Mouse (Mus musculus) stomach, postnatal 0 days (tissue): ENCODE results near the gene Hacd3. TPM values are rescaled to one million over a fixed set of nuclear protein-coding genes. Genes with fewer than 3 reads are reported as not detected.

Experiments
- ATAC-seq: fragments of 200-750 bp; cut with Nextera tagmentation; 2 replicates; pipeline ENCODE4 v1.8.0; 2017; ENCODE audit not compliant: low FRiP score, low TSS enrichment
- DNase-seq: peaks from one replicate; pipeline ENCODE4 v3.0.0-alpha.2; 2016; ENCODE audit warnings: low spot score
- H3K27ac ChIP-seq: fragments of 300-500 bp; sonication (generic); replicated peaks from 2 replicates; pipeline ENCODE4 v1.5.1; 2014; ENCODE audit warnings: mild to moderate bottlenecking, control low read depth
- H3K27me3 ChIP-seq: fragments of 300-500 bp; sonication (generic); 2 replicates; pipeline ENCODE4 v1.6.1; 2014; ENCODE audit warnings: low read length; ENCODE audit not compliant: control insufficient read depth, insufficient read depth
- H3K36me3 ChIP-seq: fragments of 300-500 bp; sonication (generic); 2 replicates; pipeline ENCODE4 v1.6.1; 2014; ENCODE audit warnings: low read length, mixed read lengths; ENCODE audit not compliant: control insufficient read depth, insufficient read depth
- H3K4me1 ChIP-seq: fragments of 300-500 bp; sonication (generic); replicated peaks from 2 replicates; pipeline ENCODE4 v1.6.1; 2014; ENCODE audit warnings: antibody characterized with exemption; ENCODE audit not compliant: control insufficient read depth, insufficient read depth
- H3K4me2 ChIP-seq: fragments of 300-500 bp; sonication (generic); replicated peaks from 2 replicates; pipeline ENCODE4 v1.6.1; 2014; ENCODE audit warnings: low read depth, mild to moderate bottlenecking, control low read depth, moderate library complexity
- H3K4me3 ChIP-seq: fragments of 300-500 bp; sonication (generic); 2 replicates; pipeline ENCODE4 v1.5.1; 2014; ENCODE audit warnings: low read depth, low read length, control low read depth
- H3K9ac ChIP-seq: fragments of 300-500 bp; sonication (generic); 2 replicates; pipeline ENCODE4 v1.6.1; 2014; ENCODE audit warnings: mild to moderate bottlenecking, low read length, control low read depth, mixed read lengths
- H3K9me3 ChIP-seq: fragments of 300-500 bp; sonication (generic); 2 replicates; pipeline ENCODE4 v1.6.1; 2016; ENCODE audit warnings: low read length; ENCODE audit not compliant: control insufficient read depth
- CTCF ChIP-seq: IDR thresholded peaks from 2 replicates; pipeline ENCODE4 v1.5.1; 2016; ENCODE audit warnings: antibody characterized with exemption, low read depth, mild to moderate bottlenecking, moderate library complexity
- EP300 ChIP-seq: optimal IDR thresholded peaks from 2 replicates; pipeline ENCODE3; 2016; ENCODE audit warnings: antibody characterized with exemption
- WGBS: fragments of 180-500 bp; shearing (Covaris S2); extraction: QIAGEN DNeasy Blood & Tissue Kit; methylation state at CpG from one replicate; pipeline ENCODE4 v1.1.7; 2014; 5-methylcytosine and 5-hydroxymethylcytosine counted together
- polyA plus RNA-seq: library from polyadenylated mRNA; unstranded; fragments of >200 nt; fragmentation: Nextera tagmentation; extraction: Ambion mirVana; gene quantifications from 2 replicates; pipeline ENCODE4 v1.2.1, GENCODE M21; 2015

Gene Hacd3
- polyA plus RNA-seq, 1 experiment from 2014 or later: 110 TPM

GRCm38 (mm10) chr9:64980548-64980947 is 40.9 kb downstream of the Hacd3 start:
- no peaks in the 10 kb centered on the region for H3K4me1 ChIP-seq
- H3K4me2 ChIP-seq: no peak overlapping the region
- H3K36me3 ChIP-seq: peaks cover 34% of the 10 kb centered on the region
- WGBS: 69% methylated on average over 3 of the region's 3 CpGs
- H3K4me3 ChIP-seq: no peak overlapping the region
- no peak overlapping the region for H3K27ac ChIP-seq
- H3K9me3 ChIP-seq: no peaks in the 10 kb centered on the region
- TF ChIP-seq CTCF: no peak
- no peaks in the 10 kb centered on the region for H3K27me3 ChIP-seq
- DNase-seq (no peak), ATAC-seq (no peak)
- no peak overlapping the region for H3K9ac ChIP-seq

GRCm38 (mm10) chr9:64960978-64961320 is 60.5 kb downstream of the Hacd3 start:
- peak overlapping the region; percentile 69 for H3K4me2 ChIP-seq
- peaks cover 4% of the 10 kb centered on the region; the same call in 1 of the 2 replicates for H3K36me3 ChIP-seq
- no peaks in the 10 kb centered on the region for H3K4me1 ChIP-seq
- peak overlapping the region; percentile 95 for H3K27ac ChIP-seq
- WGBS: 0% methylated on average over 16 of the region's 17 CpGs
- TF ChIP-seq CTCF (no peak), EP300 (no peak)
- DNase-seq (no peak), ATAC-seq (peak; percentile 69)
- peak overlapping the region; percentile 94 for H3K9ac ChIP-seq
- no peaks in the 10 kb centered on the region for H3K9me3 ChIP-seq
- H3K4me3 ChIP-seq: peak overlapping the region; percentile 86
- no peaks in the 10 kb centered on the region for H3K27me3 ChIP-seq

DNA sequence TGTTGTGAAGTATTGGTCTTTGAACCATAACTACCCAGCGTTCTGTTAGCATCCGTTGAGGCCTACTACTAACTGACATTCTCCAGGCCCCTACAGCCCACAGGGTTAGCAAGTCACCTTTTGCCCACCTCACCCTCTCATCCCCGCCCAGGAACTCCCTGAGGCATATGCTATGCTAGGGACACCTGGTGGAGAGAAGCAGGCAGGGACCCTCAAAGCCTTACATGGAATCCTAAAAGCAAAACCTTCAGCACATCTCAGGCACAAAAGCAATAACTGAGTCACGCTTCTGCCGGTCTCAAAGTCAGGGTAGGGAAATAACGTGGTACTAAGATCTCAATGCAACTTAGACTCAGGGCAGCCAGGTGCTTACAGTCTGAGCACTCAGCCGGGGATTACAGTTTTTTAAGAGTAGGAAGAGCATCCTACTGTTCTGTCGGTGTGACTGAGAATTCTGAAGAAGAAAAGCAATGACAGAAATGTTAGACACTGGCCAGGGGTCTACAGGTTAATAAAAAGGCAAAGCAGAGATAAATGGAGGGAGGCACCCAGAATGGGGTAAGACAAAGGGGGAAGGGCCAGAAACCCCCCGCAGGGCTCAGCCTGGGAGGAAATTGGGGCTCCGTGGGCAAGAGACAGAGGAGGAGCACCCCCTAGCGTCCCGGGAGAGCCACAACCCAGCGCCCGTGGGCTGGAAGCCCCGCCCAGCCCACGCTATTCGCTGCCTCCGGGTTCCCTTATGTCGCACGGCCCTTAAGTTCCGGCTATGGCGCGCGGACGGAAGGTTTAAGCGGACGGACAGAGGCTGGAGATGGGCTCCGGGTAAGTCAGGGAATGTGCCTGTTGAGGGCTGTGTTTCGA is 61.1 kb downstream of the Hacd3 start, which contains the start of gene Ints14:
Gene Ints14, plus strand, starts transcription at position 789 of the 861 bp plus-strand sequence.
- Histone ChIP-seq H3K9me3 (no peaks in the 10 kb centered on the region), H3K4me3 (peak within 1 kb of the TSS; percentile 86), H3K9ac (peak within 1 kb of the TSS; percentile 94), H3K27ac (peak within 1 kb of the TSS; percentile 95), H3K4me1 (no peaks in the 10 kb centered on the region), H3K4me2 (peak within 1 kb of the TSS; percentile 69), H3K27me3 (no peaks in the 10 kb centered on the region), H3K36me3 (peaks cover 3% of the 10 kb centered on the region; the same call in 1 of the 2 replicates)
- WGBS: 4% methylated on average over 29 of the region's 29 CpGs
- TF ChIP-seq CTCF: peak; percentile 92
- TF ChIP-seq EP300: no peak
- DNase-seq (peak; percentile 95), ATAC-seq (peak; percentile 96)

DNA sequence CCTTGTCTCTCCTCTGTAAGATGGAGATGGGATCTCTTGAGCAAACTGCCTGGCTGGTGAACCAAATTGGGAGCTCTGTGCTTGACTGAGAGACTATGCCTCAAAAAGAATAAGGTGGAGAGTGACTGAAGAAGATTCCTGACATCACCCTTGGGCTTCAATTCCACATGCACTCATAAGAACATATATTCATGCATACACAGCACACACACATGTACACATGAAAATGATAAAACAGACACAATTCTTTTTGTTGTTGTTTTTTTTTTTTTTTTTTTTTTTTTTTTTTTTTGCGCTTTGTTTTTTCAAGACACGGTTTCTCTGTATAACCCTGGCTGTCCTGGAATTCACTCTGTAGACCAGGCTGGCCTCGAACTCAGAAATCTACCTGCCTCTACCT is 64.2 kb downstream of the Hacd3 start:
- H3K27ac ChIP-seq: no peak overlapping the region
- H3K9me3 ChIP-seq: no peaks in the 10 kb centered on the region
- 85% methylated on average over 3 of the region's 3 CpGs for WGBS
- no peaks in the 10 kb centered on the region for H3K27me3 ChIP-seq
- TF ChIP-seq EP300 (no peak), CTCF (no peak)
- H3K36me3 ChIP-seq: no peaks in the 10 kb centered on the region
- no peak overlapping the region for H3K4me2 ChIP-seq
- no peak for ATAC-seq
- H3K4me1 ChIP-seq: no peaks in the 10 kb centered on the region
- DNase-seq: no peak
- H3K9ac ChIP-seq: no peak overlapping the region
- no peak overlapping the region for H3K4me3 ChIP-seq

- DNase-seq (peak; percentile 79), ATAC-seq (no peak)
- 22% methylated on average over 12 of the region's 12 CpGs for WGBS
- Histone ChIP-seq H3K9me3 (no peaks in the 10 kb centered on the region), H3K4me3 (no peak overlapping the region), H3K27ac (no peak overlapping the region), H3K36me3 (no peaks in the 10 kb centered on the region), H3K4me1 (no peaks in the 10 kb centered on the region), H3K27me3 (no peaks in the 10 kb centered on the region), H3K4me2 (peak overlapping the region; percentile 37), H3K9ac (no peak overlapping the region)
- TF ChIP-seq EP300 (no peak), CTCF (no peak)
Measured at GRCm38 (mm10) chr9:64956337-64956736, 65.2 kb downstream of the Hacd3 start.

DNA sequence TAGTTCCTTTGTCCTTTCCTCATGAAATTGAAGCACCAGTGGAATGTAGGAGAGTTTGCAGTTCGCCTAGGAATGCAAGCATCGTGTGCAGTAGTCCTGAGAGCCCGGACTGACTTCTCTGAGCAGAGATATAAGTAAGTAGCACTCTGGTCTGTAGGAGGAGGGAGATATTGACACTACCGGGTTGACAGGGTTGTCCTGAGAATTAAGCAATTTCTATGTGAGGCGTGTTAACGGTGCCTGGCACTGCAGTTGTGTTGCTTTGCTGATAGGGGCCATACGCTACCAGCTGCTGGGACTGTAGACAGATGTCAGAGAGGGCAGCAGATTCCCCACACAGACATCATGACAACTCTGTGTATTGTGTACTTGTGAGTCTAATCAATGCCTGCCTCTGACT is 68.3 kb downstream of the Hacd3 start:
- WGBS: 52% methylated on average over 7 of the region's 7 CpGs
- TF ChIP-seq CTCF (no peak), EP300 (no peak)
- ATAC-seq: no peak
- H3K27ac ChIP-seq: no peak overlapping the region
- no peak for DNase-seq
- no peak overlapping the region for H3K4me3 ChIP-seq
- H3K4me2 ChIP-seq: no peak overlapping the region
- no peaks in the 10 kb centered on the region for H3K36me3 ChIP-seq
- no peaks in the 10 kb centered on the region for H3K9me3 ChIP-seq
- no peaks in the 10 kb centered on the region for H3K4me1 ChIP-seq
- 0 out of 2 replicates have a peak, but pooled peaks cover 2% of the 10 kb centered on the region for H3K27me3 ChIP-seq
- H3K9ac ChIP-seq: no peak overlapping the region
